Mouse (Mus musculus) 3134 (cell line): ENCODE measurements around the gene Olfr987.
"Not testable (repeated sequence)": the region's sequence is repeated elsewhere in the genome, so short reads cannot be mapped to it uniquely, and the experiment has no call there.

Experiments
- DNase-seq: peaks from one replicate; pipeline ENCODE4 v3.0.0-alpha.2; 2011; ENCODE audit warnings: low spot score; ENCODE audit not compliant: insufficient read length; ENCODE audit errors: extremely low read depth

Gene Olfr987

DNA sequence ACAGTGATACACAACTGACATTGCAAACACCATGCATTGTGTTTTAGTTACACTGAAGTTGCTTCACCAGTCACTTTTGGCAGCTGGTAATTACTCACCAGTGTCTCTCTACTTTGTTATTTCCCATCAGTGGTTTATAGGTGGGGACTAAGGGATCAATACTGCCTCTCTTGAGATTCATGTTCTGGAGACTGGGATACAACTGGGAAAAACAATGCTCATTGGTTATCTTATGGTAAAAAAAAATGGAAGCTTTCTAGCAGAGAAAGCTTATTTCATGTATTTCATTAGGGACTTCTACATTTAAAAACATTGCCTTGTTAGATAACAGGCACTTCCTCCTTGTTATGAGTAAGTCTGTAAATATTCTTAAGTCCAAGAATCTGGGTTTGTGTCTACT is at the start of gene Olfr987:
TSS of gene Olfr987 (minus strand) at position 101 of the 400 bp plus-strand sequence.
- not testable (repeated sequence) for DNase-seq

DNA sequence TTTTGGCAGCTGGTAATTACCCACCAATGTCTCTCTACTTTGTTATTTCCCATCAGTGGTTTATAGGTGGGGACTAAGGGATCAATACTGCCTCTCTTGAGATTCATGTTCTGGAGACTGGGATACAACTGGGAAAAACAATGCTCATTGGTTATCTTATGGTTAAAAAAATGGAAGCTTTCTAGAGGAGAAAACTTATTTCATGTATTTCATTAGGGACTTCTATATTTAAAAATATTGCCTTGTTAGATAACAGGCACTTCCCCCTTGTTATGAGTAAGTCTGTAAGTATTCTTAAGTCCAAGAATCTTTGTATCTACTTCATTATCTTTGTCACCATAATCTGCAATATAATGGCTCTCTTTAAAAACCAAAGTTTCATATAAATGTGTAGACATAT is 24.0 kb upstream of the Olfr987 start, which contains the start of gene Olfr988:
TSS of gene Olfr988 (minus strand) at position 101 of the 400 bp plus-strand sequence.
- DNase-seq = not testable (repeated sequence)

DNA sequence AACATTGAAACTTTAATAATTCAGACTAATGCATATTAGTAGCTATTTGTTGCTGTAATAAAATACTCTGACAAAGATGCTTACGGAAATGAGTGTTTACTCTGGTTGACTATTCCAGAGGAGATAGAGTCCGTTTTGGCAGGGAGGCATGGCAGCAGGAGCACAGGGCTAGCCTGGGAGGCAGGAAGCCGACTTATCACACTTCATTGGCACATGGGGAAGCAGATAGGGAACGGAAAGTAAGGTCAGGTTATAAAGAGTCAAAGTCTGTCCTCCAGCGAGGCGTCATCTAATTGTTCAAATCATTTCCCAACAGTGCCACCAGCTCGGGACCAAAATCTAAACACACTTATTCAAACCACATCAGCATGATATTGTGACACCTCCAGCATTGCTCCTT is 857 bp upstream of the Olfr987 start:
- DNase-seq = no peak

DNA sequence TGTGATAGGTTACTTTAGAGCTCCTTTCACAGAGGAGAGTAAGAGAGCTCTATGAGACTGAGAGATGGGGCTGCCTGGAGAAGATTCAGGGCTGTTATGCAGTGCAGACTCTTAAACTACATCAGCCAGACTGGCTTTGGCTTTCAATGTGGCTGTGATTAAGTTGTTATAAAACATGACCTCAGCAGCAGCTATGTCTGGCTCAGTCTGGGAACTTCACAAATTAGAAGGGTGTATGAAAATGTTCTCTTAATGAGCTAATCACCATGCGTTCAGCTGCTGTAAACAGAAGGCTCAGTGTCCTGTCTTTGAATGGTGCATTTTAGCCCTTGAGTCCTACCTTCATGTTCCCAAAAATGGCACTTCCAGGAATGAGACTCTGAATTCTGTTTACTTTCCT is 20.0 kb downstream of the Olfr987 start:
- DNase-seq = no peak

DNA sequence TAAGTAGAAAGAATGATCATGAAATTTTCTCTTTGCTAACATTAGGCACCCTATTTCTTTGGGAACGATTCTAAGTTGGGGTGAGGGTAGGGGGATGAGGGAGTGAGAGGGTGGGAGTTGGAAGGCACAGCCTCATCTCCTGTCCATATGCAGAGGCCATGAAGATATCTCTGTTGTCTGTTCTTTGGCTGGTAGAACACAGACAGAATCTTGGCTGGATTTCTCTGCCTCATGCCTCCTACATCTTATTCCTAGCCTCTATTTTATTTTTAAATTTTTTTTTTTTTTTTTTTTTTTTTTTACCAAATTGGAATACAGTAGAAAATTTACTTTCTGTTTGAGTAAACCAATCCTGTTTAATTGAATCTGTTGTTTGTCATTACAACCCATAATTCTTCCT is 53.7 kb downstream of the Olfr987 start:
- no peak for DNase-seq

DNA sequence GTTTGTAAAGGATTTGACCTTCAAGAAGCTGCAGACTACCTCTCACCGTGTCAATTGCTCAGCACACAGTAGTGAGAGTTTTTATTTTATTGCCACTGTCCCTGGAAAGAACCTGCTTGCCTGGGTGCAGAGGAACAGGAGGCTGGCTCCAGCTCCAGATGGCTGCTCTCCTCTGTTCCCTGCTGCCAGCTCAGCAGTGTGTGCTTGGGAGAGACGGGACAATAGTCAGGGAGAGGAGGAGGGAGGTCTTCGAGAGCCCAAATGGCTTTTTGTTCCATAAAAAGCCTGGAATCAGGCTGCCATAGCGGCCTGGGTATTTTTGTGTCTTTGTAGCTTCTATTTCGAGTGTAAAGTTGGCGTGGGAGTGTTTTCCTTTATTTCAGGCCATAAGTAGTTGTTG is 54.5 kb downstream of the Olfr987 start:
- DNase-seq = no peak

DNA sequence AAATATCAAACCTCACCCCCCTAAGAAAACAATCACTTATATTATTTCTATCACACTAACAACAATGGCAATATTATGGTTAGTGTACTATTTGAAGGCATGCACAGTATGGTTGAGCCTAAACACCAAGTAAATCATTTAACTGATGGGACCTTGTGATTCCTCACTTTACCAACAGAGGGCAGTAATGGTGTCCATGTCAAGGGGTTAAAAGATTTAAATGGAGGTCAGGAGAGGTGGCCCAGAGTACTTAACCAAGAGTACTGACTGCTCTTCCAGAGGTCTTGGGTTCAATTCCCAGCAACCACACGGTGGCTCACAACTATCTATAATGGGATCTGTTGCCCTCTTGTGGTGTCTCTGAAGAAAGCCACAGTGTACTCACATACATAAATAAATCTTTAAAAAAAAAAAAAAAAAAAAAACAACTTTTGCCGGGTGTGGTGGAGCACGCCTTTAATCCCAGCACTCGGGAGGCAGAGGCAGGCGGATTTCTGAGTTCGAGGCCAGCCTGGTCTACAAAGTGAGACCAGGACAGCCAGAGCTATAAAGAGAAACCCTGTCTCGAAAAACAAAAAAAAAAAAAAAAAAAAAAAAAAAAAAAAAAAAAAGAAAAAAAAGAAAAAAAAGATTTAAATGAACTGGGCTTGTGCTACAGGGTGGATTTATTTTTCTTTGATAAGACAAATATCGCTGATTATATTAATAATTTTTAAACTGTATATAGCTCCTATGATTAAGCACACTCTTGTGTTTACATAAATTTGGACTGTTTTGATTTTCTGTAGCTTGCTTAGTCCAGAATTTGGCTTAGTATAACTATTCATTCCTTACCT is 55.3 kb downstream of the Olfr987 start:
- peak; percentile 3 for DNase-seq

DNA sequence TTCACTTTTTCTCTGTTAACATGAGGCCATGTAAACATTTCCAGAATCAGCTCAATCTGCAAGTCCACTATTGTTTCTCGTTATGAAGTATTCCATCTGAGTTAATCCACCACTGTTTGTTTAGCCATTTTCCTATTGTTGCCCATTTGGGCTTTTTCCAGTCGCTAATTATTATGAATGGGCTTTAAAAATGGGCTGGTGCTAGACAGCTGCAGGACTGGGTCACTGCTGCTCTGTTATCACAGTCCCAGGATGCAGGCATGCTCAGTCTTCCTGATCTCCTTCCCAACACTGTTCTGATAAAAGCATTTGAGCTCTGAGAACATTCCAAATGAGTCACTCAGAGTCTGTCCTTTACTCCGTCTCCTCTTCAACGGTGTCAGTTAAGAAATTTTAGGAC is 58.1 kb downstream of the Olfr987 start:
- no peak for DNase-seq
